Mouse (Mus musculus): ENCODE results near the gene Gm5965.
"Not testable (repeated sequence)": the region's sequence is repeated elsewhere in the genome, so short reads cannot be mapped to it uniquely, and the experiment has no call there.

The Gm5965 gene

GRCm38 (mm10) chr16:88777596-88777995 is at the start of gene Gm5965:
Gm5965 (plus strand) TSS chr16:88777896.
- no peak for DNase-seq (ENCODE audit: extremely low spot score, low read depth, low spot score)

- no peak for DNase-seq (ENCODE audit: extremely low spot score, low read depth, low spot score)
These were observed 48.9 kb upstream of the Gm5965 start, which contains the start of gene Krtap13-1 for GRCm38 (mm10) chr16:88728812-88729275. Krtap13-1 (plus strand) TSS chr16:88728862.

GRCm38 (mm10) chr16:88735391-88735790 is 42.3 kb upstream of the Gm5965 start:
- no peak for DNase-seq (ENCODE audit: extremely low spot score, low read depth, low spot score)

DNA sequence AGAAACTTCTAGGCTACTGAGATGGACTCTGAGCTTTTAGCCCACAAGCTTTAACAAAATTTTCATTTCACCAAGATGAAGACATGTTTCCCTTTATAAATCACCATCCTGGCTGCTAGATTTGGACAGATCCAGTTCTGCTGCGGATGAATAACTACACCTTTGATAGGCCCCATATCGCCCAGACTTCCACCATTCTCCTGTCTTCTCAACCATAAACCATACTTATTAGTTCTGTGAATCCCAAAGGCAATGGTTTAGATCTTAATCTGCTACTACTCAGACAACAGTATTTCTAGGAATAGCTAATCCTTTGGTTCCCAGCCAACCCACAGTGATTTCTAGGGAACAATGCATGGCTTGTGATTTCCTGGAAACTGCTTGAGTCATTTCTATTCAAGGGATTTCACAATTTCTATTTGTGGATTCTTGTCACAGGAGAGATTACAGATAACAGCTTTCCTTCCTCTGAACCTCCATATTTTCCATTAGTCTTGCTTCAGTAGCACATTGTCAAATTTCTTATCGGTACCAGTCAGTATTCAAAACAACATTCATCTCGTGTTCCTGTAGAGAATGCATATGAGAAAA is 32.9 kb upstream of the Gm5965 start:
- no peak for DNase-seq (ENCODE audit: extremely low spot score, low read depth, low spot score)

DNA sequence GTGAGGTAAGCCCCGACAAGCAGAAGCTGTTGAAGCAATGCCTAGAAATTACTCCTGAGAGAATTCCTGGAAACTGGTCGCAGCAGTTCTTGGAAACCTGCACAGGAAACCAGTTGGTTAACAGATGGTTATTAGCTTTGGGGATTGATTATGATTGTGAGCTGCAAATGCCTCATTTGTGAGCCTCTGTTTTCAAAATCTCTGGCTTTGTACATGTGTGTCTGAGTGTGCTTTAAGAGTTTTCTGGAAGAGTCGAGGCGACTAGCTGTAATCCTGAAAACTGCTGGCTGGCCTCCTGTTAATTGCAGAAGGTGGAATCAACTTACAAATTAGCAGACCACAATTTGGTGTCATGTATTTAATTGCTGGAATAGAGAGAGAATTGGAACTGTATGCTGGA is 29.8 kb upstream of the Gm5965 start:
- DNase-seq (ENCODE audit: extremely low spot score, low read depth, low spot score), result no peak

DNA sequence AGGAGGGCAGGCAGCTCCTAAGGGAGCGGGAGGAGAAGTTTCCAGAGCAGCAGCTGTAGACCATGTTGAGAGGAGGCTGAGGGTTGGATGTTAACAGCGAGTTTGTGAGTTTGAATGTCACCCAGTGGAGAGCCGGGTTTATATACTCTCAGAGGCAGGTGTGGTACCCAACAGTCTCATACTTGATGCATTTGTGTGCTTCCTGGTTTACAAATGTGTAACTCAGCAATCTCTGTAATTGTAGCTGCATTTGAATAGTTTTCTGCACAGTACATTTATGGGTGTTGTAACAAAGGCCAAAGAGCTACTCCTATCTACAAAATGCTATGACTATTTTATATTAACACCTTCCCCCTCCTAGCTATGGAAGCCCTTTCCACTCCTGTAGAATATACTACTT is 26.2 kb upstream of the Gm5965 start, which contains the start of gene Krtap13:
Krtap13 (minus strand) TSS at position 101 of the 400 bp plus-strand sequence.
- DNase-seq (ENCODE audit: extremely low spot score, low read depth, low spot score), result not testable (repeated sequence)

DNA sequence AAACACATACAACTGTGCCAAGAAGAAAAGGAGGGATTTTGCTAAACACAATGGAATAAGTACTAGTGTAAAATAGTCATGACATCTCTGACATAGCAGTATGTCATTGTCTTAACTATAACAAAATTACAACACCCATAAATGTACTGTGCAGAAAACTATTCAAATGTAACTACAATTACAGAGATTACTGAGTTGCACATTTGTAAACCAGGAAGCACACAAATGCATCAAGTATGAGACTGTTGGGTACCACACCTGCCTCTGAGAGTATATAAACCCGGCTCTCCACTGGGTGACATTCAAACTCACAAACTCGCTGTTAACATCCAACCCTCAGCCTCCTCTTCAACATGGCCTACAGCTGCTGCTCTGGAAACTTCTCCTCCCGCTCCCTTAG is 19.1 kb upstream of the Gm5965 start, which contains the start of gene 2310034C09Rik:
2310034C09Rik (plus strand) TSS at position 301 of the 400 bp plus-strand sequence.
- not testable (repeated sequence) for DNase-seq (ENCODE audit: extremely low spot score, low read depth, low spot score)

- DNase-seq (ENCODE audit: extremely low spot score, low read depth, low spot score), result no peak
These were observed 3.6 kb upstream of the Gm5965 start, which contains the start of gene 2310057N15Rik for GRCm38 (mm10) chr16:88774106-88774505. 2310057N15Rik (minus strand) TSS chr16:88774206.

- no peak for DNase-seq (ENCODE audit: extremely low spot score, low read depth, low spot score)
These were observed 9.1 kb downstream of the Gm5965 start for GRCm38 (mm10) chr16:88786786-88787185.

GRCm38 (mm10) chr16:88811827-88812226 is 34.1 kb downstream of the Gm5965 start, which contains the start of gene Gm20741:
Gm20741 (minus strand) TSS chr16:88812220.
- DNase-seq (ENCODE audit: extremely low spot score, low read depth, low spot score), result no peak

DNA sequence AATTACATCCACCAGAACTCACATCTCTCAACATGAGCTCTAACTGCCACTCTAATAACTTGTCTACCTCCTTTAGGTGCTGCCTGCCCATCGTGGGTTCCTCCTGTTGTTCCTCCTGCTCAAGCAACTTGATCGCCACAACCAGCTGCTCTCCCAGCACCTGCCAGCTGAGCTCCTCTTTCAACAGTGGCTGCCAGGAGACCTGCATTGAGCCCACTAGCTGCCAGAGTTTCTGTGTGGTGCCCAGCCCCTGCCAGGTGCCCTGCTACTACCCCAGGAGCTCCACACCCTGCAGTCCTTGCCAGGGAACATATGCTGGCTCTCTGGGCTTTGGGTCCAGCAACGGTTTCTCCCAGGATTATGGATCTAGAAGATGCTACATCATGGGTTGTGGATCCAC is 42.4 kb downstream of the Gm5965 start, which contains the start of gene Krtap15:
Krtap15 (plus strand) TSS at position 150 of the 400 bp plus-strand sequence.
- DNase-seq (ENCODE audit: extremely low spot score, low read depth, low spot score), result no peak

GRCm38 (mm10) chr16:88823736-88824135 is 46.0 kb downstream of the Gm5965 start:
- peak; percentile 42 for DNase-seq (ENCODE audit: extremely low spot score, low read depth, low spot score)

GRCm38 (mm10) chr16:88826095-88826652 is 48.5 kb downstream of the Gm5965 start, which contains the start of gene Krtap14:
Krtap14 (minus strand) TSS chr16:88826145.
- DNase-seq (ENCODE audit: extremely low spot score, low read depth, low spot score), result peak; percentile 12

DNA sequence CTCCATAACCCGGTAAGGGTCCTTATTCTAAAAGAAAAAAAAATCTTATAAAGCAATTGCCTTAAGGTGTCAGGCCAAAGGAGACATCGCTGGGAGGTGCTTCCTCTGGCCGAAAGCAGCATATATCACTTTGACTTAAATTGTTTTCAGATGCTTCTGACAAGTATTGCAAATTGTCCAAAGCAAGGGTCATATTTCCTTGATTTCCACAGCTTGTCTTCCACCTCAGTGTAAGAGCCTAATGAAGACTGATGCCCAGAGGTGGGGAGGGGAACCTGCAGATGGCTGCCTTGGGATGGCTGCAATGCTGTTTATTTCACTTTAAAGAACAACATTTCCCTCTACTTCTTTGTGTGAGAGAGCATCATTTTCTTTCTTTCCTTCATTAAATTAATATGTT is 49.3 kb downstream of the Gm5965 start:
- DNase-seq (ENCODE audit: extremely low spot score, low read depth, low spot score), result peak; percentile 12

Measured in hindlimb bud, embryonic 11.5 days (tissue).